Mouse (Mus musculus) E14TG2a.4 (cell line): Measurements from ENCODE around the gene Dao.

Source experiments
- CTCF ChIP-seq: conservative IDR thresholded peaks from 2 replicates; pipeline ENCODE4 v1.5.1; 2014; ENCODE audit warnings: low read length
- NANOG ChIP-seq: IDR thresholded peaks from 2 replicates; pipeline ENCODE4 v1.6.1; 2014; ENCODE audit warnings: borderline replicate concordance, low read length, mixed read lengths

DNA sequence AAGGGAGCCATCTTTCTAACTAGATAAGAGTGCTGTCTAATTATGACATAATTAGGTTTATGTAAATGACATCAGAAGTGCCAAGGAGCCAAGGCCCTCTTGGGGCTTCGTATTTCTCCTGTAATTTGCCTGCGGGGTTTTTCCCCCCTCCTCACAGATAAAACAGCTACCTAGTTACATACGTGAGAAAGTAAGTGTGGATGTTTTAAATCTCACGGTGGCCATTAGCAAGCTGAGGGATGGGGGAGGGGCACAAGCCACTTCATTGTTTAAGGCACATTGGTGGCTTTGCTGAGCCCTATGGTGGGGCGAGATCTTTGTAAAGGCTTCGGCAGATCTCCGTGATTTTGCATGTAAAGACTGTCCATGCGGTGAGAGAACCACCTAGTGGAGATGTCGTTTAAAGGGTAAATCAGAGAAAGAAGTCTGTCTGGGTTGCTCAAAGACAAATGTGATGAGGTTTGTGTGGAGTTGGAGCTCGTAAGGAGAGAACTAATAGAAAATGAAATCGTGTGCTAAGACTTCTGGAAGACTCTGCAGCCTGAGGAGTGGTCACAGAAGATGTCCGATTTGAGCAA, 45.3 kb downstream of the Dao start:
- TF ChIP-seq CTCF (no peak), NANOG (no peak)
